Mouse (Mus musculus): ENCODE data around the gene Neu1.
"Not testable (repeated sequence)": the region's sequence is repeated elsewhere in the genome, so short reads cannot be mapped to it uniquely, and the experiment has no call there.

Neu1 gene

DNA sequence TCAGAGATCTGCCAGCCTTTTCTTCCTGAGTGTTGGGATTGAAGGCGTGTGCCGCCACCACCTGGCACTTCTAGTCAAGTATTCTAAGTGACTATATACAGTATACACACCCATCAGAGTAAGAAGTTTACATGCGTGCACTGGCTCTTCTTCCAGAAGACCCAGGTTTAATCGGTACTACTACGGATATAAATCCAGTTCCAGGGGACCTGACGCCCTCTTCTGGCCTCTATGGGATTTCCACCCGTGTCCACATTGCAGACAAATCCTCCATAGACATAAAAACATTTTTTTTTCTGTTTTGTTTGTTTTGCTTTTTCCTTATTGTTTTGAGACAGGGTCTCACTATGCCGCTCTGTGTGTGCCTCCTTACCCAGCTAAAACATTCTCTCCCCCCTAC, 16.6 kb downstream of the Neu1 start:
- no peak for ATAC-seq (ENCODE audit: low TSS enrichment)

GRCm38 (mm10) chr17:34948721-34949552, 17.9 kb downstream of the Neu1 start:
- not testable (repeated sequence) for ATAC-seq (ENCODE audit: low TSS enrichment)

GRCm38 (mm10) chr17:34949553-34949969, 18.5 kb downstream of the Neu1 start:
- ATAC-seq (ENCODE audit: low TSS enrichment), result no peak

DNA sequence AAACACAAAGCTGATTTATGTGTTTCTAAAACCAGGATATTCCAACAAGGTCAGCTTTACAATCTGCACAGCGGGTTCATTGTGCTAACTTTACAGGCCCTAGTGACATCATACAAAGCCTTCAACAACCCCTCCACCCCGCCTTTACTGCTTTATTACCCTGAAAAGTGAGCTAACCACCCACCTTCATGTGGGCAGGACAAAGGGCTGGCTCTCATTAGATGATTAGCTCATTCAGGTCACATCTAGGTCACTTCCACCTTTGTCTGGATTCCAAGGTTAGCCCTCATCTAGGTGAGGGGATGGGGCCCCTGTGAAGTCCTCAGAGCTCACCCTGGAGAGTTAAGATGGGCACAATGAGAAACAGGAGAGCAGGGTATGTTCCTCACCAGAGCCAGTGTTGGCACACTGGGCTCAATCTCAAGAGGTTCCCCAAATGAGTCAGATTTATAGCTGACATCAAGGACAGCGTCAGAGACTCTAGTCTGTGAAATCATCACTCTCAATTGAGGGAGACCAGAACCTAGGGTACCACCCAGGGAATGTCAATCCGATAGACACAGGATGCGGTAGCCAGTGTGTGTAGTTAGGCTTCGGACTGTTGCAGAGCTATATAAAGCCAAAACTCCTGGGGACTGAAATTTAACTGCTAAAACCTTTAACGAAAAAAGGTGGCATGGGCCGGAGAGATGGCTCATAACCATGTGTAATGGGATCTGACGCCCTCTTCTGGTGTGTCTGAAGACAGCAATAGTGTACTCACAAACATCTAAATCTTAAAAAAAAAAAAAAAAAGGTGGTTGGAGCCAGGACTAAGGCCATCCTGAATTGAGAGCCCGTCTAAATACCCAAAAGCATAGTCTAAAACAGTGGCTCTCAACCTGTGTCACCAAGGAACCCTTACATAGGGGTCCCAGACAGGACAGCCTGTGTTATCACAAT, 19.7 kb downstream of the Neu1 start:
- ATAC-seq (ENCODE audit: low TSS enrichment), result no peak

DNA sequence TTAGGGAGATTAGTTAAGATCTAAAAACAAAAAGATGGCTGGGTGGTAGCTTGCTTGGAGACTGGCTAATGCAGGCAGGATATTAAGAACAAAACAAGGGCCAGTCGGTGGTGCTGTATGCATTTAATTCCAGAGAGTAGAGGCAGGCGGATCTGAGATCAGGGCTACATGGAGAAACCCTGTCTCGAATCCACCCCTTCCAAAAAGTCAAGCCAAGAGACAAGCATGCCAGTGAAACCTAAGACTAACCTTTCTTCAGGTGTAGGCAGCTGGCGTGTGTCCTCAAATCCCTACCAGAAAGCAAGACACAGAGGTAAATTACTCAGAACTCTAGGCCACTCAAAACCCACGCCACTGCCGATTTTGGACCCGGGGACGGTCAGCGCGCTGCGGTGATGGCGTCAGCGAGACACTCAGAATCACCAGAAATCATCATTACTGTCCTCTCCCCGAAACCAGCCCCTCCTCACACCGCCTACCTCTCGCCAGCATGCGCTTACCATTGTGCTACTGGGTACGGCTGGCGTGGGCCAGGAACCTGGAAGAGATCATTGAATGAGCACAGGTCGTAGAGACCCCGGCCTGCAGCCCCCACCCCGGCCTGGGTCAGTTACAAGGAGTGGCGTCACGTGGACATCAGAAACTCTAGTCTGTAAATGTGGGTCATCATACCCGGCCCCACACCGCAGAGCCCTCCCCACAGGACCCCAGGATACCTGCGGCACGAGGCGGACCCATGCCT, 20.8 kb downstream of the Neu1 start:
- peak; percentile 66 for ATAC-seq (ENCODE audit: low TSS enrichment)

- peak; percentile 68 for ATAC-seq (ENCODE audit: low TSS enrichment)
These were observed 21.5 kb downstream of the Neu1 start for GRCm38 (mm10) chr17:34952378-34953040.

GRCm38 (mm10) chr17:34953258-34953657, 22.2 kb downstream of the Neu1 start:
- no peak for ATAC-seq (ENCODE audit: low TSS enrichment)

DNA sequence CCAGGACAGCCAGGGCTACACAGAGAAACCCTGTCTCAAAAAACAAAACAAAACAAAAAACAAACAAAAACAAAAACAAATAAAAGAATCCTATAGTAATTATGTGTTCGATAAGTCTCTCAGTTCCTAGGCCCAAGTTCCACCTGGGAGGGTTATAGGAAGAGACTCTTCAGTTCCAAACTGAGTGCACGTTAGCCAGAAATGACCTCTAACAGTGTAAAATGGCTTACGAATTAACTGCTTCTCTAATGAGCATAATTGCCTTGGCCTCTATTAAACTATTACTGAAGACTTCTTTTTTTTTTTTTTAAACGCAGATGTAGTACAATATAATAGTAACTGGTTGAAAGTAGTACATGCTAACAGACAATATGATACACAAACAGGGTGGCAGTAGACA, 22.9 kb downstream of the Neu1 start:
- no peak for ATAC-seq (ENCODE audit: low TSS enrichment)

DNA sequence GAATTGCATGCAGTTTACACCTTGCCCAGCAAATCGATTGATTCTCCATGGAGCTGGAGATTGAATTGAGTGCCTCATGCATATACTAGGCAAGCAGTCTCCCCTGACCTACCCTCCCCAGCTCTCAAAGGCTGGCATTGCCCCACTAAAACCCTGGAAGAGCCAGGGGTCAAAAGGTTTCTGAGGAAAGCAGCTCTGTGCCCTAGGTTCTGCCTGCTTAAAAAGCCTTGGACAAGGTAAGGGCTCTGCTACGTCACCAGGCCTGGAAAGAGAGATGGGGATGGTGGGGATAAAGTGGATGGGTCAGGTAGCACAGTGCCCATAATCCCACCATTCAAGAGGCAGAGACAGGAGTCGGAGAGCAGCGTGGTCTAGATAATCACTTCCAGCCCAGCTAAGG, 23.8 kb downstream of the Neu1 start:
- no peak for ATAC-seq (ENCODE audit: low TSS enrichment)

- ATAC-seq (ENCODE audit: low TSS enrichment), result no peak
These were observed 24.8 kb downstream of the Neu1 start for GRCm38 (mm10) chr17:34955884-34956283.

- ATAC-seq (ENCODE audit: low TSS enrichment), result no peak
These were observed 25.3 kb downstream of the Neu1 start for GRCm38 (mm10) chr17:34956340-34956739.

DNA sequence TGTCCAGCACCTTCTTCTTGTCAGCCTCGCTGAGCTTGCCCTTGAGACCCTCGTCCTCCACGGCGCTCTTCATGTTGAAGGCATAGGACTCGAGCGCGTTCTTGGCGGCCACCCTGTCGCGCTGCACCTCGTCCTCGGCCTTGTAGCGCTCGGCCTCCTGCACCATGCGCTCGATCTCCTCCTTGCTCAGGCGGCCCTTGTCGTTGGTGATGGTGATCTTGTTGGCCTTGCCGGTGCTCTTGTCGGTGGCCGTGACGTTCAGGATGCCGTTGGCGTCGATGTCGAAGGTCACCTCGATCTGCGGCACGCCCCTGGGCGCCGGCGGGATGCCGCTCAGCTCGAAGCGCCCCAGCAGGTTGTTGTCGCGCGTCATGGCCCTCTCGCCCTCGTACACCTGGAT, 26.2 kb downstream of the Neu1 start:
- ATAC-seq (ENCODE audit: low TSS enrichment), result not testable (repeated sequence)

DNA sequence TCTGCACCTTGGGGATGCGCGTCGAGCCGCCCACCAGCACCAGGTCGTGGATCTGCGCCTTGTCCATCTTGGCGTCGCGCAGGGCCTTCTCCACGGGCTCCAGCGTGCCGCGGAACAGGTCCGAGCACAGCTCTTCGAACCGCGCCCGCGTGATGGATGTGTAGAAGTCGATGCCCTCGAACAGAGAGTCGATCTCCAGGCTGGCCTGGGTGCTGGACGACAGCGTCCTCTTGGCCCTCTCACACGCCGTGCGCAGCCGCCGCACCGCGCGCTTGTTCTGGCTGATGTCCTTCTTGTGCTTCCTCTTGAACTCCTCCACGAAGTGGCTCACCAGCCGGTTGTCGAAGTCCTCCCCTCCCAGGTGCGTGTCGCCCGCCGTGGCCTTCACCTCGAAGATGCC, 26.9 kb downstream of the Neu1 start:
- not testable (repeated sequence) for ATAC-seq (ENCODE audit: low TSS enrichment)

DNA sequence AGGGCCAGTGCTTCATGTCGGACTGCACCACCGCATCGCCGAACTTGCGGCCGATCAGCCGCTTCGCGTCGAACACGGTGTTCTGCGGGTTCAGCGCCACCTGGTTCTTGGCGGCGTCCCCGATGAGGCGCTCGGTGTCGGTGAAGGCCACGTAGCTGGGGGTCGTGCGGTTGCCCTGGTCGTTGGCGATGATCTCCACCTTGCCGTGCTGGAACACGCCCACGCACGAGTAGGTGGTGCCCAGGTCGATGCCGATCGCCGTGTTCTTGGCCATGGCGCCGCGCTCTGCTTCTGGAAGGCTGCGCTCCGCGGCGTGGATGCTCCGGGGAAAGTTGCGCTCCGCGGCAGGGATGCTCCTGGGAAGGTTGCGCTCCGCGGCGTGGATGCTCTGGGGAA, 27.7 kb downstream of the Neu1 start:
- not testable (repeated sequence) for ATAC-seq (ENCODE audit: low TSS enrichment)

- peak; percentile 87 for ATAC-seq (ENCODE audit: low TSS enrichment)
These were observed 28.2 kb downstream of the Neu1 start, which contains the start of gene Hspa1b for GRCm38 (mm10) chr17:34959130-34959778. Hspa1b (minus strand) TSS chr17:34959238.

DNA sequence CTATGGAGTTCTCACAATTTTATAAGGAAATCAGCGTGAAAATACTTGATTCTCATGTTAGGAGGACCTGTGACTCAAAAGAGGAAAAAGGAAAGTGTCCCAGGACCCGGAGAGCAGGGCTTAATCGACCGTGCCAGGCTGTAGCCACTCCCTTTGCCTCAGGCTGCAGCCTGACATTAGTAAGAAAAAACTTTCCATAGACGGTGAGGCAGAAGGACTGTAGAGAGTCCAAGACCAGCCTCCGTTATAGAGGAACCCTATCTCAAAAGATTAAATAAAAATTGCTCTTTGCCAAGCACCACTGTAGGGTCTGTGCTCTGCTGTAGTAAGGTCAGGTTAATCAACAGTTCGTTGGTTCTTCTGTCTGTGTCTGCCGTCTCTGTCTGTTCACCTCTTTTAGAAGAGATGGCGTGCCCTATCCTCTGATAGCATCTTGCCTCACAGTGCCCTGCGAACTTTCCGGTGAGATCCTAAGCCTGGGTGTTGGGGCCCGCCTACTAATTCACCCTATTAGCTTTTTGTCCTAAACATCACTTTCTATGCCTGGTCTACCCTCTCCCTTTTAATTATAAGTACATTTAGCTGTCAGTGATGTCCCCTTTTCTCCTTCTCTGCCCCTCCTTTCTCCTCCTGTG, 28.9 kb downstream of the Neu1 start:
- no peak for ATAC-seq (ENCODE audit: low TSS enrichment)

GRCm38 (mm10) chr17:34960702-34961493, 29.8 kb downstream of the Neu1 start:
- ATAC-seq (ENCODE audit: low TSS enrichment), result no peak

DNA sequence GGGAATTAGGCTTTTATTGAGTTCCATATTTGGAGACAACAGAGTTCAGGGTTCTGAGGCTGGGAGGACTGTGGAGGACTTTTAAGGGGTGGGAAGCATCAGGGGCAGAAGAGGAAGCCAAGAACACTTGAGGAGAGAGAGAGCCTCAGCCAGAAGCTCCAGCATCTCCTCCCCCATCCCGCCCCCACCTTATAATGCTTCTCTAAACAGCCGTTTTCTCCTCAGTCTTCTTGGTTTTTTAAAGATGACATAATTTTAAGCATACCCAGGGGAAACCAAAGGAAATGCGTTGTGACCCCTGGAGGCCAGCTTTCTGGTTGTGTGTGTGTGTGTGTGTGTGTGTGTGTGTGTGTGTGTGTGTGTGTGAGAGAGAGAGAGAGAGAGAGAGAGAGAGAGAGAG, 31.1 kb downstream of the Neu1 start:
- no peak for ATAC-seq (ENCODE audit: low TSS enrichment)

GRCm38 (mm10) chr17:34962841-34963240, 31.8 kb downstream of the Neu1 start:
- no peak for ATAC-seq (ENCODE audit: low TSS enrichment)
